Mouse (Mus musculus): Measurements from ENCODE around the gene St13. TPM values are rescaled to one million over a fixed set of nuclear protein-coding genes. Genes with fewer than 3 reads are reported as not detected.

St13 gene
- polyA plus RNA-seq, 1 experiment from 2014 or later: 138 TPM

DNA sequence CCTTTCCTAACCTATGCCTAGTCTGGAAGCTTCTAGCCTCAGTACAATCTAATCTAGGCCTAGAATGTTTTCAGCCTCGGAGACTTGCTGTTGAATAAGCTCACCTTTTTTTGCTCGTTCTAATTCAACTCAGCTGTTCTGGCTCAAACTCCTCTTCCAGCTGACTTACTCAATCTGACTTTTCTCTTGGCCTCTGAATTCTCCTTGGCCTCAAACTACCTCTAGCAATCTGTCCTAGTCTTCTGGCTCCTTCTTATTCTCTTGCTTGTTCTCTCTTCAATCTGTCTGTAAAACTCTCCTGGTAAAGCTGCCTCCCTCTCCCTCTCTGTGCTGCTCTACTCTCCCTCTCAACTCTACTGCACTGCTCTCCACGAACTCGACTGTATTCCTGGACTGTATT lies 74.9 kb downstream of the St13 start:
- no peak overlapping the region for H3K4me3 ChIP-seq (ENCODE audit: low read depth, low read length)
- DNase-seq (ENCODE audit: low spot score): no peak
- no peak overlapping the region for H3K9ac ChIP-seq (ENCODE audit: low read length)
- H3K4me1 ChIP-seq (replicated peaks; ENCODE audit: control insufficient read depth, insufficient read depth, low read length): no peaks in the 10 kb centered on the region; the same call in 1 of the 2 replicates
- no peaks in the 10 kb centered on the region for H3K9me3 ChIP-seq (ENCODE audit: control insufficient read depth, low read length)
- no peak overlapping the region for H3K27ac ChIP-seq (ENCODE audit: low read depth)
- H3K4me2 ChIP-seq (ENCODE audit: low read length): no peak overlapping the region
- H3K36me3 ChIP-seq (ENCODE audit: control insufficient read depth, insufficient read depth, low read length): peaks cover 81% of the 10 kb centered on the region
- 86% methylated on average over 4 of the region's 4 CpGs for WGBS
- H3K27me3 ChIP-seq (replicated peaks; ENCODE audit: control insufficient read depth, insufficient read depth, low read length): no peaks in the 10 kb centered on the region
- no peak for ATAC-seq (replicated peaks; ENCODE audit: low FRiP score, low TSS enrichment, low read depth)

DNA sequence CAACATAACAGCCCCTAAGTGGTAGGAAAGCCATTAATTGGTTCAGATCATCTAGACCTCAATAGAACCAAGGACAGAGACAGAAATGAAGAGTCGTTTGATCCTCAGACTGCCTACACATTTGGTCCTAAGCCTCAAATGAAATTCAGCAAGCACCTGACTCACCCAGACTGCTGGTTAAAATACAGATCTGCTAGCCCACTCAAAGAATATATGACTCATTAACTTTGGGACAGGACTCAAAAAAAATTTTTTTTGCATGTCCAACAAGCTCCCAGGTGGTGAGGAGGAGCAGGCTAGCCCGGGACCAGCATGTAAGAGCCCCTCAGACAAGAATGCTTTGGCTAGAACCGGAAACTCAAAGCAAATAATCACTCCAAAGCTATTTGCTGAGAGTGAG lies 79.7 kb downstream of the St13 start:
- ATAC-seq (replicated peaks; ENCODE audit: low FRiP score, low TSS enrichment, low read depth) (no peak), DNase-seq (ENCODE audit: low spot score) (no peak)
- Histone ChIP-seq H3K9ac (ENCODE audit: low read length) (no peak overlapping the region), H3K4me3 (ENCODE audit: low read depth, low read length) (no peak overlapping the region), H3K27ac (ENCODE audit: low read depth) (no peak overlapping the region), H3K4me1 (replicated peaks; ENCODE audit: control insufficient read depth, insufficient read depth, low read length) (no peaks in the 10 kb centered on the region), H3K36me3 (ENCODE audit: control insufficient read depth, insufficient read depth, low read length) (peaks cover 72% of the 10 kb centered on the region), H3K4me2 (ENCODE audit: low read length) (no peak overlapping the region), H3K27me3 (replicated peaks; ENCODE audit: control insufficient read depth, insufficient read depth, low read length) (no peaks in the 10 kb centered on the region), H3K9me3 (ENCODE audit: control insufficient read depth, low read length) (peaks cover 3% of the 10 kb centered on the region; the same call in 1 of the 2 replicates)
- WGBS: 94% methylated on average over 3 of the region's 3 CpGs

GRCm38 (mm10) chr15:81319462-81319861 lies 80.4 kb downstream of the St13 start:
- Histone ChIP-seq H3K4me3 (ENCODE audit: low read depth, low read length) (no peak overlapping the region), H3K4me2 (ENCODE audit: low read length) (no peak overlapping the region), H3K4me1 (replicated peaks; ENCODE audit: control insufficient read depth, insufficient read depth, low read length) (no peaks in the 10 kb centered on the region), H3K9me3 (ENCODE audit: control insufficient read depth, low read length) (peaks cover 3% of the 10 kb centered on the region; the same call in 1 of the 2 replicates), H3K27me3 (replicated peaks; ENCODE audit: control insufficient read depth, insufficient read depth, low read length) (no peaks in the 10 kb centered on the region), H3K27ac (ENCODE audit: low read depth) (no peak overlapping the region), H3K9ac (ENCODE audit: low read length) (no peak overlapping the region), H3K36me3 (ENCODE audit: control insufficient read depth, insufficient read depth, low read length) (peaks cover 72% of the 10 kb centered on the region)
- WGBS: 96% methylated on average over 9 of the region's 9 CpGs
- ATAC-seq (replicated peaks; ENCODE audit: low FRiP score, low TSS enrichment, low read depth): no peak
- DNase-seq (ENCODE audit: low spot score): no peak

DNA sequence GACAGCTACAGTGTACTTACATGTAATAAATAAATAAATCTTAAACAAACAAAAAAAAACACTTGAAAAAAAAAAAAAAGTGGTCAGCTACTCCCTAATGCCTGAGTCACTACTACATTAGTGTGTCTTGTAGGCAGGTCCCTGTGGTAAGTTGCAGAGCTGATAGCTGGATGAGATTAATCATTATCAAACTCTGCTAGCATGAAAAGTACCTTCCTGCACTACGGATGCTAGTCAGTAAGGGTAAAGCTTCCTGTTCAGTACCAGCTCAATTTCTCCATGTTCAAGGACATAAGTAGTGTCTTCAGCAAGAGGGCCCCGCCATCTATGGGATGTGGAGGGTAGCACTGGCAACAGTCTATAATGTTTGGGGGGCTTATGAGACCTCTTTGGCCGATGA lies 85.9 kb downstream of the St13 start:
- Histone ChIP-seq H3K4me1 (replicated peaks; ENCODE audit: control insufficient read depth, insufficient read depth, low read length) (no peaks in the 10 kb centered on the region), H3K27me3 (replicated peaks; ENCODE audit: control insufficient read depth, insufficient read depth, low read length) (no peaks in the 10 kb centered on the region), H3K9ac (ENCODE audit: low read length) (no peak overlapping the region), H3K27ac (ENCODE audit: low read depth) (no peak overlapping the region), H3K9me3 (ENCODE audit: control insufficient read depth, low read length) (peaks cover 3% of the 10 kb centered on the region; the same call in 1 of the 2 replicates), H3K4me3 (ENCODE audit: low read depth, low read length) (no peak overlapping the region), H3K4me2 (ENCODE audit: low read length) (no peak overlapping the region), H3K36me3 (ENCODE audit: control insufficient read depth, insufficient read depth, low read length) (peaks cover 21% of the 10 kb centered on the region)
- WGBS: 84% methylated on average over 3 of the region's 3 CpGs
- DNase-seq (ENCODE audit: low spot score): no peak
- ATAC-seq (replicated peaks; ENCODE audit: low FRiP score, low TSS enrichment, low read depth): no peak

Other genes starting within 250 kb of the St13 start
- gene Mrtfa, start 209.3 kb downstream of the St13 start, polyA plus RNA-seq (2014; fragmentation: Nextera tagmentation; extraction: Ambion mirVana): 21.2 and 25.1 TPM in 2 replicates
- gene Mchr1, start 164.6 kb downstream of the St13 start, polyA plus RNA-seq (2014; fragmentation: Nextera tagmentation; extraction: Ambion mirVana): 1.0 and 1.2 TPM in 2 replicates
- gene Slc25a17, start 39.3 kb downstream of the St13 start, polyA plus RNA-seq (2014; fragmentation: Nextera tagmentation; extraction: Ambion mirVana): 77.9 and 84.7 TPM in 2 replicates
- 6.7 and 8.2 TPM in 2 replicates for gene Xpnpep3, start 61 bp upstream of the St13 start, polyA plus RNA-seq (2014; fragmentation: Nextera tagmentation; extraction: Ambion mirVana)
- 1.2 and 2.1 TPM in 2 replicates for gene Dnajb7, start 8.2 kb upstream of the St13 start, polyA plus RNA-seq (2014; fragmentation: Nextera tagmentation; extraction: Ambion mirVana)
- 514 and 518 TPM in 2 replicates for gene Rbx1, start 66.2 kb upstream of the St13 start, polyA plus RNA-seq (2014; fragmentation: Nextera tagmentation; extraction: Ambion mirVana)
- gene Ep300, start 185.3 kb upstream of the St13 start, polyA plus RNA-seq (2014; fragmentation: Nextera tagmentation; extraction: Ambion mirVana): 21.1 and 24.0 TPM in 2 replicates

All from intestine, embryonic 14.5 days (tissue).